Mouse (Mus musculus) forebrain, embryonic 13.5 days (tissue): ENCODE results near the gene Ppp1r16b. TPM values are rescaled to one million over a fixed set of nuclear protein-coding genes. Genes with fewer than 3 reads are reported as not detected.
"Not testable (repeated sequence)": the region's sequence is repeated elsewhere in the genome, so short reads cannot be mapped to it uniquely, and the experiment has no call there.

Experiments used
- ATAC-seq: fragments of 200-750 bp; cut with Nextera tagmentation; 2 replicates; pipeline ENCODE4 v1.8.0; 2017
- H3K27ac ChIP-seq: fragments of 300-500 bp; sonication (generic); 2 replicates; pipeline ENCODE4 v1.5.1; 2015; ENCODE audit warnings: inconsistent platforms, mild to moderate bottlenecking, moderate library complexity
- H3K27me3 ChIP-seq: fragments of 300-500 bp; sonication (generic); 2 replicates; pipeline ENCODE4 v1.6.1; 2015; ENCODE audit warnings: mild to moderate bottlenecking, inconsistent platforms
- H3K36me3 ChIP-seq: fragments of 300-500 bp; sonication (generic); 2 replicates; pipeline ENCODE4 v1.6.1; 2015; ENCODE audit warnings: mild to moderate bottlenecking, inconsistent platforms; ENCODE audit not compliant: poor library complexity, severe bottlenecking
- H3K4me1 ChIP-seq: fragments of 300-500 bp; sonication (generic); 2 replicates; pipeline ENCODE4 v1.6.1; 2015; ENCODE audit warnings: inconsistent platforms
- H3K4me2 ChIP-seq: fragments of 300-500 bp; sonication (generic); 2 replicates; pipeline ENCODE4 v1.6.1; 2015; ENCODE audit warnings: inconsistent platforms, mild to moderate bottlenecking, moderate library complexity
- H3K4me3 ChIP-seq: fragments of 300-500 bp; sonication (generic); 2 replicates; pipeline ENCODE4 v1.5.1; 2015; ENCODE audit warnings: mild to moderate bottlenecking, inconsistent platforms
- H3K9ac ChIP-seq: fragments of 300-500 bp; sonication (generic); 2 replicates; pipeline ENCODE4 v1.6.1; 2015; ENCODE audit warnings: mild to moderate bottlenecking, inconsistent platforms
- H3K9me3 ChIP-seq: fragments of 300-500 bp; sonication (generic); replicated peaks from 2 replicates; pipeline ENCODE4 v1.6.1; 2016; ENCODE audit warnings: inconsistent platforms
- WGBS: fragments of 180-500 bp; shearing (Covaris S2); methylation state at CpG from one replicate; pipeline ENCODE4 v1.1.7; 2015; 5-methylcytosine and 5-hydroxymethylcytosine counted together
- polyA plus RNA-seq: library from polyadenylated mRNA; unstranded; fragments of >200 nt; fragmentation: Nextera tagmentation; extraction: Ambion mirVana; gene quantifications from 2 replicates; pipeline ENCODE4 v1.2.1, GENCODE M21; 2015

The Ppp1r16b gene
- polyA plus RNA-seq, 1 experiment from 2014 or later = 8.4 TPM

DNA sequence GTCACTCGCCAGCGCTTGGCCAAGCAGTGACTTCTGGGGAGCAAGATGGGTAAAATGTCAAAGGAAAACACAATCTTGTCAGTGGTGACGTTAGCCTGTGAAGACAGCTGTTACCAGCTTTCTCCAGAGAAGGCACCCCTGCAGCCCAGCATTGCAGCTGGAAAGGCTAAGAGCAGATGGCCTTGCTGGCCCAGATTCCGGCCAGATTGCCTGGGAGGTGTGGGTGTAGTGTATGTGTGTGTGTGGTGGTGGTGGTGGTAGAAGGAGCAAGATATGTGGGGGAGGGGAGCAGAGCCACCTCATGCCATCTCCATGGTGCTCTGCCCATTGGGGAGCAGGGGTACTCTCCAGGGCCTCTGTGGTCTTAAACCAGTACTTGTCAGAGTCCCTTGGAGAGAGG lies 67.9 kb downstream of the Ppp1r16b start:
- ATAC-seq = no peak
- Histone ChIP-seq H3K4me2 (no peak overlapping the region), H3K36me3 (no peaks in the 10 kb centered on the region), H3K4me3 (no peak overlapping the region), H3K27ac (no peak overlapping the region), H3K9ac (no peak overlapping the region), H3K27me3 (no peaks in the 10 kb centered on the region), H3K4me1 (no peaks in the 10 kb centered on the region), H3K9me3 (no peaks in the 10 kb centered on the region)
- 93% methylated on average over 4 of the region's 4 CpGs for WGBS

DNA sequence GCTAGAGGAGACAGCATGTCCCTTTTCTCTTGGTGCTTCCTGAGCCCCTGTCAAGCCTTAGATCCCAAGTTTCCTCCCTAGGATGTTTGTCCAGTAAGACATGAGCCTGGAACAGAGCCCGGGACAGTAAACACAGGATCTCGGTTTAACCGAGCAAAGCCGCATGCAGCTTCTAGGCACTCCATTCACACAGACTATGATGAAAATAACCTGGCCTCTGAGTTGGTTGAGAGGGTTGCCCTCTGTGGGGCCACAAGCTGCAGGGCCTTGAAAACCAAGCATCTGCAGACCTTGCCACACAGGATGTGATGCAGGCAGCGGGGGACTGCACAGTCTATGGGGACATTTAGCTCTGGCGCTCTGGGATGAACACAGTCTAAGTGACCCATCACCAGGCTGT lies 68.7 kb downstream of the Ppp1r16b start:
- Histone ChIP-seq H3K27me3 (no peaks in the 10 kb centered on the region), H3K4me3 (no peak overlapping the region), H3K4me1 (no peaks in the 10 kb centered on the region; the same call in 1 of the 2 replicates), H3K36me3 (no peaks in the 10 kb centered on the region), H3K4me2 (no peak overlapping the region), H3K9ac (no peak overlapping the region), H3K27ac (no peak overlapping the region), H3K9me3 (no peaks in the 10 kb centered on the region)
- 93% methylated on average over 6 of the region's 6 CpGs for WGBS
- ATAC-seq = no peak

DNA sequence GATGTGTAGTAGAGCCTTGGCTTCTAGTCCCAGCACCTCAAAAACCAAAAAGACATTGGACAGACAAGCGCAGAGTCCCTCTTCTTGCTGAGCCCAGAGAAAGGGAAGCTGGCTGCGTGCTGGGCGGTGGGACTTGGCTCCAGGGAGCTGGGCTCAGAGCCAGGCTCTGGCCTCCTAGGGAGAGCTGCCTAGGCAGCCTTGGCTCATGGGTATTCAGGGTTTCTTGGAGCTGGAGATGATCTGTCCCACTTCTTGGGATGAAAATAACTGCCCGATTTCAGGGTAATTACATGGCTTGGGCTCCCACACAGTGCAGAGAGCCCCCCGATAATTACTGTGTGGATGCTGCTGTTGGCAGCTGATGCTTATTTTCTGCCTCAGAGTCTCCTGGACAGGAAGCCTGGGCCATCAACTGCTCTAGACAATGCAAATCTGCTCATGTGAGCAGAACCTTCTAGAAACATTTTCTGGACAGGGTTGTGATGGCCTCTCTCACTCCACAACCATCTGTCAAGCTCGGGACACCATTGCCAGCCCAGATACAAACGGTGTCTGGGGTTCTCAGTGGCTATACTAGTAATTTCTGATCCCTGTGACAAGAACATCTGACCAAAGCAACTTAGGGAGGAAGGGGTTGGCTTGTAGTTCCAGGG lies 69.4 kb downstream of the Ppp1r16b start:
- no peak for ATAC-seq
- no peak overlapping the region for H3K27ac ChIP-seq
- WGBS = 80% methylated on average over 7 of the region's 7 CpGs
- no peak overlapping the region for H3K4me2 ChIP-seq
- no peak overlapping the region for H3K4me3 ChIP-seq
- H3K36me3 ChIP-seq = no peaks in the 10 kb centered on the region
- no peaks in the 10 kb centered on the region; the same call in 1 of the 2 replicates for H3K4me1 ChIP-seq
- H3K9me3 ChIP-seq = no peaks in the 10 kb centered on the region
- H3K9ac ChIP-seq = no peak overlapping the region
- no peaks in the 10 kb centered on the region for H3K27me3 ChIP-seq

DNA sequence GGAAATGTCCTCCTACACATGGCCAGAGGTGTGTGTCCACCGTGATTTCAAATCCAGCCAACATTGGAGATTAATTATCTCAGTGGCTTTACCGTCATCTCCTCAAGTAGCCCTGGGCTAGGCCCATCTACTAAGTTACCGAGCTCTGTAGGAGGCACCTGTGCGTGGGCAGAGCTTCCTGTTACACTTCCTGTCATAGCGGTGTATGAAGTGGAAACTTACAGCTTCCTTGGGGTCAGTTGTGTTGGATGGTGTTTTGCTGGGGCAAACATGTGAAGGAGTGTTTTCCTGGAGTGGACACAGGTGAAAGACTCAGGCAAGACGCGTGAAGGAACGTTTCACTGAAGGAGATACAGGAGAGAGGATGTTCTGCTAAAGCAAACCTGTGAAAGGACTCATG lies 70.1 kb downstream of the Ppp1r16b start:
- no peaks in the 10 kb centered on the region; the same call in 1 of the 2 replicates for H3K4me1 ChIP-seq
- no peak overlapping the region for H3K27ac ChIP-seq
- H3K4me2 ChIP-seq = no peak overlapping the region
- no peaks in the 10 kb centered on the region for H3K27me3 ChIP-seq
- no peaks in the 10 kb centered on the region for H3K9me3 ChIP-seq
- WGBS = 93% methylated on average over 8 of the region's 8 CpGs
- no peak overlapping the region for H3K4me3 ChIP-seq
- no peak for ATAC-seq
- no peaks in the 10 kb centered on the region for H3K36me3 ChIP-seq
- no peak overlapping the region for H3K9ac ChIP-seq

DNA sequence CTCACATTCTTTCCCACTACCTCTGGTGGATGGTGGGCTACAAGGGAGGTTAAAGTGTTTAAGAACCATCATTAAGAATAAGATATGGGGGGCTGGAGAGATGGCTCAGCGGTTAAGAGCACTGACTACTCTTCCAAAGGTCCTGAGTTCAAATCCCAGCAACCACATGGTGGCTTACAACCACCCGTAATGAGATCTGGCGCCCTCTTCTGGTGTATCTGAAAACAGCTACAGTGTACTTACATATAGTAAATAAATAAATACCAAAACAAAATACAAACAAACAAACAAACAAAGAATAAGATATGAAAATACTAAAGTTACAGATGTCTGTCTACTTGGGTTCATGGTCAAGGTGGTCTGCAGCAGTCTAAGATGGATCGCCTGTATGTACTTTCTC lies 71.0 kb downstream of the Ppp1r16b start:
- H3K4me2 ChIP-seq, H3K9ac ChIP-seq, H3K27ac ChIP-seq, H3K27me3 ChIP-seq, ATAC-seq, H3K9me3 ChIP-seq, H3K4me1 ChIP-seq, H3K36me3 ChIP-seq, H3K4me3 ChIP-seq: not testable (repeated sequence)
- 90% methylated on average over 4 of the region's 4 CpGs for WGBS

DNA sequence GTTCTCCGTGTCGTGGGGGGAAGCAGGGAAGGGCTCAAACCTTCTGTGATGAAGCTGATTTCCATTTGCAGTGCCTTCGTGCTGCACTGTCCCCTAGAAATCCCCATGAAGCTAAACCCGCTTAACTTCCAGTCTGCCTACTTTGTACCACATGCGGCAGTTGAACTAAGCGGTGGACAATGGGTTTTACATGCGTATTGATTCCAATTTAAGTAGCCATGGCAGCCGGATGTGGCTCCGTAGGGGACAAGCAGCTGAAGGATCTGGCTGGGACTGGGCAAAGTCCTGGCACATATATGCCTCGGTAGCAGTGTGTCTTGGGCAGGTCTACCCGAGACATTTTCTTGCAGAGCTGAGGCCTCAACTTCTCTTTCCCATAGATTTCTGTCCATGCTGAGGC lies 73.4 kb downstream of the Ppp1r16b start:
- ATAC-seq = no peak
- H3K27me3 ChIP-seq = no peaks in the 10 kb centered on the region
- no peak overlapping the region for H3K9ac ChIP-seq
- H3K4me3 ChIP-seq = no peak overlapping the region
- 67% methylated on average over 11 of the region's 11 CpGs for WGBS
- H3K36me3 ChIP-seq = no peaks in the 10 kb centered on the region
- H3K4me2 ChIP-seq = no peak overlapping the region
- no peaks in the 10 kb centered on the region; the same call in 1 of the 2 replicates for H3K9me3 ChIP-seq
- no peaks in the 10 kb centered on the region; the same call in 1 of the 2 replicates for H3K4me1 ChIP-seq
- no peak overlapping the region for H3K27ac ChIP-seq

DNA sequence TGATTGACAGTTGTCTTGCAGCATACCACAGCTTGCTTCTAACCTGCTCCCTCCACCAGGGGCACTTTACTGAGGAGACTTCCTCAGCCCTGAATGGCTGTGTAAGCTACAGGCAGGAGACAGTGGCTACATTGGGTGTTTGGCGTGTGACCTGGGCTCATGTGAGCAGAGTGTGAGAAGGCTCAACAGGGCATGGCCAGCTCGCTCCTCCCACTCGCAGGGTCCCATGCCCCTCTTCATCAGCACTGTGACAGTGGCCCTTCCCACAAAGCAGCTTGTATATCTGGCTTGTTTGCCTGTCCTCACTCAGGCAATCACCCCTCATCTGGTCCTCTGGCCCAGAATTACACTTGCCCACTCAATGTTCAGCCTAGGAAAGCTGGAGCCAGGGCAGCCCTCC lies 73.9 kb downstream of the Ppp1r16b start:
- ATAC-seq = no peak
- no peak overlapping the region for H3K9ac ChIP-seq
- no peaks in the 10 kb centered on the region; the same call in 1 of the 2 replicates for H3K4me1 ChIP-seq
- H3K27me3 ChIP-seq = no peaks in the 10 kb centered on the region
- no peak overlapping the region for H3K27ac ChIP-seq
- H3K4me2 ChIP-seq = no peak overlapping the region
- no peaks in the 10 kb centered on the region for H3K36me3 ChIP-seq
- H3K4me3 ChIP-seq = no peak overlapping the region
- 79% methylated on average over 3 of the region's 3 CpGs for WGBS
- H3K9me3 ChIP-seq = no peaks in the 10 kb centered on the region; the same call in 1 of the 2 replicates

DNA sequence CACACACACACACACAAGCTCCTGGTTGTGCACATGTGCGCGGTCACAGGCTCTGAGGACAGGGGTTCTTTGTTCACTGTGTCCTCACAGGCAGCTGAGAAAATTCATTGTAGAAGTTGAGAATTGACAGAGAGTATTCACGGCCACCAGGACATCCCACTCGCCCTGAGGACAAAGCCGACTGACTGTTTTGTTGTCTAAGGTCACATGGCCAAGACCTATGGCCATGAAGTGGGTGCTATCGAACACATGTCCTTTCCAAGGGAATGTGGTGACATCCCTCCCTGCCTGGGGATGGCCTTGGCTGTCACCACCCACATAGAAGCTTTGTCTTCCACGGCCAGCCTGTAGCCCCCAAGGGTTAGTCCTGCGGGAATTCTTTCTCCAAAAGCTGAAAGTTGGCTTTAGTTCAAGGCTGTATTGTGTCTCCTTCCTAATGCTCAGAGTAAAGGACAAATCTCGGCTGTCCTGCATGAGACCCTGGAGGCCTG lies 75.9 kb downstream of the Ppp1r16b start:
- ATAC-seq = no peak

DNA sequence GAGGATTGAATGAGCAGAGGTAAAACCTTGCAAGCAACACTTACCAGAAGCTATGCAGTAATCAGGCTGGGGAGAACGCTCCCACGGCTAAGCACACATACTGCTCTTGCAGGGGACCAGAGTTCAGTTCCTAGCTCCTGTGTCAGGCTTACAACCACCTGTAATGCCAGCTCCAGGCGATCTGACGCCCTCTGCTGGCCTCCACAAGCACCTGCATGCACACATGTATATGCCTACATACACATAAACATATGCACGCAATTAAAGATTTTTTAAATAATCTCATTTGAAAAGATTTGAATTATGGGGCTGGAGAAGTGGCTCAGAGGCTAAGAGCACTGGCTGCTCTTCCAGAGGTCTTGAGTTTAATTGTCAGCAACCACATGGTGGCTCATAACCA lies 77.2 kb downstream of the Ppp1r16b start:
- no peak for ATAC-seq
- no peaks in the 10 kb centered on the region; the same call in 1 of the 2 replicates for H3K9me3 ChIP-seq
- no peak overlapping the region for H3K27ac ChIP-seq
- no peaks in the 10 kb centered on the region for H3K36me3 ChIP-seq
- WGBS = 77% methylated on average over 5 of the region's 5 CpGs
- H3K4me2 ChIP-seq = no peak overlapping the region
- no peak overlapping the region for H3K9ac ChIP-seq
- no peaks in the 10 kb centered on the region; the same call in 1 of the 2 replicates for H3K4me1 ChIP-seq
- H3K4me3 ChIP-seq = no peak overlapping the region
- no peaks in the 10 kb centered on the region for H3K27me3 ChIP-seq

More for the DNA sequence above, 75.9 kb downstream of the Ppp1r16b start:
- no peaks in the 10 kb centered on the region; the same call in 1 of the 2 replicates for H3K9me3 ChIP-seq
- H3K4me2 ChIP-seq = no peak overlapping the region
- H3K27me3 ChIP-seq = no peaks in the 10 kb centered on the region
- no peaks in the 10 kb centered on the region; the same call in 1 of the 2 replicates for H3K4me1 ChIP-seq
- WGBS = 46% methylated on average over 9 of the region's 9 CpGs
- no peak overlapping the region for H3K9ac ChIP-seq
- no peaks in the 10 kb centered on the region for H3K36me3 ChIP-seq
- H3K4me3 ChIP-seq = no peak overlapping the region
- H3K27ac ChIP-seq = no peak overlapping the region

DNA sequence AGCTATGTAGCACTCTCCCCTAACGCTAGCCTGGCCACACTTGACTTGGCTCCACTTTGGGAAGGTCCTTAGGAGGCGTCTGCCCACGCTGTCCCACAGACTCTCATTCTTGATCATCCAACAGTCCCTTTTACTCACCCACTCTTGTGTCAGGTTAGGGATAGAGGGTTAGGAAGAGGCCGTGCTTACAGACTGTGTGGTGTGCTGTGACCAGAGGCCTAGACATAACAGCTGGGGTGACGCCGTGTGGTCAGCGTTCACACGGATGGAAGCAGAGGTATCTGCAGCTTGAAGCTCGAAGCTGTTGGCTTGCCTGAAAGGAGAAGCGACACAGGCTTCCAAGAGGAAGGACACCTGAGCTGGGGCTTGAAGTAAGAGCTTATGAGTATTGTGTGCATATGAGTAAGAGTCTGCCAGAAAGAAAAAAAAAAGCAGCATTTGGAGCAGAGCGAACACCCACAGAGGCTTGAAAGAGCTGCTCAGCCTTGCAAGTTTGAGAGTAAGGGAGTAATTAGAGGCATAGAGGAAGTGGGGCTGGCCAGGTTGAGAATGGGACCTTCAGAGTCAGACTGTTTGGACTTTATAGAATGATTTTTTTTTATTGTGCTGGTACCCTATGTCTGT lies 78.4 kb downstream of the Ppp1r16b start:
- H3K9me3 ChIP-seq = no peaks in the 10 kb centered on the region; the same call in 1 of the 2 replicates
- no peak overlapping the region for H3K9ac ChIP-seq
- no peaks in the 10 kb centered on the region; the same call in 1 of the 2 replicates for H3K4me1 ChIP-seq
- H3K27ac ChIP-seq = no peak overlapping the region
- no peak for ATAC-seq
- no peak overlapping the region for H3K4me3 ChIP-seq
- WGBS = 89% methylated on average over 11 of the region's 11 CpGs
- no peaks in the 10 kb centered on the region for H3K36me3 ChIP-seq
- H3K27me3 ChIP-seq = no peaks in the 10 kb centered on the region
- H3K4me2 ChIP-seq = no peak overlapping the region

DNA sequence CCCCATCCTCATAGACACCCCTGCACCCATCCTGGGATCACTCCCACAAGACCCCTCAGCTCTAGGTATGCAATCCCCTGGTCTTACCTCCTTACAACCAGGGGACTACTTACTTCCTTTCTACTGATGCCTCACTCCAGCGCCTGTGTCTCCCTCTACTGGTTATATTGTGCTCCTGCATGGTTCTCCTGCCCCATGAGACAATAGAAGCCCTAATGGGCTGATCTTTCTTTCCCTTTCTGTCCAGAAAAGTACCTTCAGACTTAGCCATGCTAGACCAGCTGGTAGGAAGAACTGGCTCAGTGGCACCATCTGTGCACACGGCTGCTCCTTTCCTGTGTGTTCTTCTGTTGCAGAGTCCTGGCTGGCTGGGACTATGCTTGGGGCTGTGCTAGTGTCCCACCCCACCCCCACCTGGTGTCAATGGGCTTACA lies 79.9 kb downstream of the Ppp1r16b start:
- H3K27me3 ChIP-seq = no peaks in the 10 kb centered on the region
- no peak overlapping the region for H3K4me3 ChIP-seq
- no peak overlapping the region for H3K4me2 ChIP-seq
- H3K36me3 ChIP-seq = no peaks in the 10 kb centered on the region
- no peaks in the 10 kb centered on the region; the same call in 1 of the 2 replicates for H3K9me3 ChIP-seq
- no peak overlapping the region for H3K27ac ChIP-seq
- no peaks in the 10 kb centered on the region; the same call in 1 of the 2 replicates for H3K4me1 ChIP-seq
- no peak overlapping the region for H3K9ac ChIP-seq
- WGBS = 19% methylated on average over 2 of the region's 2 CpGs
- peak; percentile 78 for ATAC-seq

DNA sequence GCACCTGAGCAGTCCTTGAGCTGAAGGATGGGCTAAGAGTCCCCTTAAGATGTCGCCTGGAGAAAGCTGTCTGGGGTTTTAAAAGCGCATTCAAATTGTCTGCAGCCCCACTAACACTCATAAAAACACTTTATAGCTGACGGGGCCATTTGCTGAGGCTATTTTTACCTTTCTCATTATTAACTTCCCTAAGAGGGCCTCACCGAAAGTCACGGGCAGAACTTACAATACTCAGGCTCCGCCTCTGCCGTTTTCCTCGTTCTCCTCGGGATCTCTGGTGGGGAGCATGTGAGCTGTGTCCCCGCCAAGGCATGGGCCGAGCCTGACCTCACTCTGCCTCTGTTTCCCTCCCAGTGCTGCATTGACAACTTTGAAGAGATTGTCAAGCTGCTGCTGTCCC lies 81.0 kb downstream of the Ppp1r16b start:
- no peak for ATAC-seq
- Histone ChIP-seq H3K27me3 (no peaks in the 10 kb centered on the region), H3K4me2 (no peak overlapping the region), H3K27ac (no peak overlapping the region), H3K4me1 (no peaks in the 10 kb centered on the region; the same call in 1 of the 2 replicates), H3K36me3 (no peaks in the 10 kb centered on the region), H3K9me3 (no peaks in the 10 kb centered on the region; the same call in 1 of the 2 replicates), H3K9ac (no peak overlapping the region), H3K4me3 (no peak overlapping the region)
- 68% methylated on average over 11 of the region's 11 CpGs for WGBS
